ENCODE assay signal across 1 mouse cellular context in the genomic region with DNA sequence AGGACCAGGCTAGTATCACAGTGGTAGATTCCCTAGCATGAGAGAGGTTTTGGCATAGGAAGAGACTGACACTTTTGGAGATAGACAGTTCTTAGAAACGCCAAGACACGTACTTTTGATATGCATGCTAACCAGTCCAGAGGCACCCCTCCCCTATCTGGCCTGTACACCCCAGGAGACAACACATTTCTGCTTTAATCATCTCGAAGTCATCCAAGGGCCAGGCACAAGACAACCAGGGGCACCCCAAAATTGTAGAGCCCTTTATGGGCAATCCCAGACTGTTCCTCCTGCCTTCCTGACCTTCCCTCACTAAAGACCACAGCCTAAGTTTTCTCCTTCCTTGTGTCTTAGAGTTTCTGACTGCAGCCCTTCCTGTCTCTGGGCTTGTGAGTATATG.
TF ChIP-seq lines count a peak whose summit lies in the region.

No protein-coding gene starts in this region.

TF ChIP-seq in MEL, 35 proteins besides CTCF, POLR2A, EP300 and RAD21:
- TF ChIP-seq ELF1 (IDR thresholded peaks at IDR 0.05; ENCODE audit: low read depth, low read length) (no peak), POLR2AphosphoS2 (IDR thresholded peaks at IDR 0.05; ENCODE audit: low read length) (no peak), E2F4 (IDR thresholded peaks at IDR 0.05; ENCODE audit: borderline replicate concordance, low read depth, low read length) (no peak), TAL1 (IDR thresholded peaks at IDR 0.05; ENCODE audit: low read length) (no peak), ZNF384 (IDR thresholded peaks at IDR 0.05; ENCODE audit: low read depth, low read length) (no peak), MYB (IDR thresholded peaks at IDR 0.05; ENCODE audit: low read depth, low read length) (no peak), TBP (IDR thresholded peaks at IDR 0.05; ENCODE audit: low read depth, low read length) (no peak), SMC3 (IDR thresholded peaks at IDR 0.05; ENCODE audit: low read depth, low read length) (no peak), HCFC1 (IDR thresholded peaks at IDR 0.05; ENCODE audit: low read depth, low read length) (no peak), ZC3H11A (IDR thresholded peaks at IDR 0.05; ENCODE audit: low read depth, low read length) (no peak), USF1 (IDR thresholded peaks at IDR 0.05; ENCODE audit: low read depth, low read length) (no peak), UBTF (IDR thresholded peaks at IDR 0.05; ENCODE audit: borderline replicate concordance, insufficient read depth, low read depth, low read length) (no peak), ZMIZ1 (IDR thresholded peaks at IDR 0.05; ENCODE audit: low read depth, low read length) (no peak), MAX (IDR thresholded peaks at IDR 0.05; ENCODE audit: low read length) (no peak), BHLHE40 (IDR thresholded peaks at IDR 0.05; ENCODE audit: borderline replicate concordance, low read depth, low read length) (no peak)
